Mouse (Mus musculus) heart, embryonic 16.5 days (tissue): ENCODE measurements around the gene Tet2. TPM values are rescaled to one million over a fixed set of nuclear protein-coding genes. Genes with fewer than 3 reads are reported as not detected.

Source experiments
- ATAC-seq: fragments of 200-750 bp; cut with Nextera tagmentation; replicated peaks from 2 replicates; pipeline ENCODE4 v1.8.0; 2017; ENCODE audit warnings: moderate number of reproducible peaks; ENCODE audit not compliant: insufficient read depth, low FRiP score; ENCODE audit errors: extremely low read depth
- H3K27ac ChIP-seq: fragments of 300-500 bp; sonication (generic); 2 replicates; pipeline ENCODE4 v1.5.1; 2014; ENCODE audit warnings: mild to moderate bottlenecking, low read length, control low read depth, moderate library complexity
- H3K27me3 ChIP-seq: fragments of 300-500 bp; sonication (generic); 2 replicates; pipeline ENCODE4 v1.6.1; 2014; ENCODE audit warnings: low read length, mixed read lengths; ENCODE audit not compliant: control insufficient read depth, insufficient read depth
- H3K36me3 ChIP-seq: fragments of 300-500 bp; sonication (generic); 2 replicates; pipeline ENCODE4 v1.6.1; 2014; ENCODE audit not compliant: control insufficient read depth, insufficient read depth
- H3K4me1 ChIP-seq: fragments of 300-500 bp; sonication (generic); 2 replicates; pipeline ENCODE4 v1.6.1; 2014; ENCODE audit warnings: low read length, mixed read lengths; ENCODE audit not compliant: control insufficient read depth, insufficient read depth
- H3K4me2 ChIP-seq: fragments of 300-500 bp; sonication (generic); 2 replicates; pipeline ENCODE4 v1.6.1; 2014; ENCODE audit warnings: low read depth, mild to moderate bottlenecking, control low read depth, low read length
- H3K4me3 ChIP-seq: fragments of 300-500 bp; sonication (generic); 2 replicates; pipeline ENCODE4 v1.5.1; 2014; ENCODE audit warnings: mild to moderate bottlenecking, control low read depth, low read length
- H3K9ac ChIP-seq: fragments of 300-500 bp; sonication (generic); 2 replicates; pipeline ENCODE4 v1.6.1; 2014; ENCODE audit warnings: low read length, control low read depth
- H3K9me3 ChIP-seq: fragments of 300-500 bp; sonication (generic); replicated peaks from 2 replicates; pipeline ENCODE4 v1.6.1; 2016; ENCODE audit warnings: low read length; ENCODE audit not compliant: control insufficient read depth
- WGBS: fragments of 180-500 bp; shearing (Covaris S2); extraction: QIAGEN DNeasy Blood & Tissue Kit; methylation state at CpG from one replicate; pipeline ENCODE4 v1.1.7; 2014; 5-methylcytosine and 5-hydroxymethylcytosine counted together
- microRNA-seq: library from miRNA; unstranded; fragments of <30 nt; microRNA quantifications from one replicate; pipeline ENCODE4, GENCODE M21; 2017
- polyA plus RNA-seq: library from polyadenylated mRNA; unstranded; fragments of >200 nt; fragmentation: Nextera tagmentation; extraction: Ambion mirVana; gene quantifications from 2 replicates; pipeline ENCODE4 v1.2.1, GENCODE M21; 2015

The Tet2 gene
- polyA plus RNA-seq, 1 experiment from 2014 or later, result 11.3 TPM

DNA sequence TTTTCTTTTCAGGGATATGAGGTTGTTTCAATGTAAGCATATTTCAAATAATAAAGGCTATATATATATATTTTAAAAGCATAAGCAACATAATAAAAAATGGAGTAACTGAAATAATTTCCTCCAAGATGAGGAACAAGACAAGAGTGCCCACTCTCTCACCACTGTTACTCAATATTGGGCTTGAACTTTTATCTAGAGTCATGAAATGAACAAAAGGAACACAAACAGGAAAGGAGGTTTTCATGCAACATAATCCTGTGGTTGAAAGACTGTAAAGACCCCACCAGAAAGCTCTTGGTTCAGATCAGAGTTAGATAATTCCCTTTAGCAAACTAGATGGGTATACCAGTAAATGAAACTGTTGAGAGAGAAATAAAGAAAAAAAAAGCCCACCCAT lies 121.9 kb downstream of the Tet2 start:
- no peak for ATAC-seq
- H3K9me3 ChIP-seq, result no peaks in the 10 kb centered on the region
- no peaks in the 10 kb centered on the region for H3K27me3 ChIP-seq
- no peak overlapping the region for H3K27ac ChIP-seq
- no peak overlapping the region for H3K4me3 ChIP-seq
- H3K9ac ChIP-seq, result no peak overlapping the region
- no peaks in the 10 kb centered on the region for H3K36me3 ChIP-seq
- H3K4me2 ChIP-seq, result no peak overlapping the region
- H3K4me1 ChIP-seq, result no peaks in the 10 kb centered on the region

DNA sequence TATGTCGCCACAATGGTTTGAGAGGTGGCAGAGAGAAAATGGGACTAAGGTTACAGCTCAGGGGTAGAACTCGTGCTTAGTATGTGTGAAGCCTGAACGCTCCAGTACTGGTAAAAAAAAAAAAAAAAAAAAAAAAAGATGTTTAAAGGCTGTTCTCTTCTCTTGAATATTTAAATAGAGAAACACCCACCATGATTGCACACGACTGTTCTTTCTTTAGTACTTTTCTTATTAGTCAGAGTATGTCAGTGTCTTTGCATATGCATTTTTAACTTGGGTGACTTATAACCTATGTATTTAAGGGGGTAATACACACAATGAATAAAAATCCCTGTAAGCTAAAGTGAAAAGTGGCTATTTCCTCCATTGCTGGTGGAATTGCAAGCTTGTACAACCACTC lies 130.2 kb downstream of the Tet2 start:
- Histone ChIP-seq H3K27me3 (no peaks in the 10 kb centered on the region), H3K27ac (no peak overlapping the region), H3K4me3 (no peak overlapping the region), H3K36me3 (no peaks in the 10 kb centered on the region), H3K9me3 (no peaks in the 10 kb centered on the region), H3K4me1 (no peaks in the 10 kb centered on the region), H3K9ac (no peak overlapping the region), H3K4me2 (no peak overlapping the region)
- ATAC-seq, result no peak
- 87% methylated on average over 4 of the region's 4 CpGs for WGBS

Small RNA genes lying within 50 kb of the gene (microRNA-seq; reads per million reads assigned to microRNA genes)
- gene Gm25042, result not detected

Other genes starting within 250 kb of the Tet2 start
- gene Ppa2, start 235.0 kb downstream of the Tet2 start, polyA plus RNA-seq, result 129 and 134 TPM in 2 replicates